Mouse (Mus musculus): ENCODE measurements around the gene Ttc38. TPM values are rescaled to one million over a fixed set of nuclear protein-coding genes. Genes with fewer than 3 reads are reported as not detected.

Gene Ttc38
- polyA plus RNA-seq, 1 experiment = 1.3 TPM

- TF ChIP-seq GATA1 (IDR thresholded peaks at IDR 0.05; ENCODE audit: low read length) = no peak
Observed at GRCm38 (mm10) chr15:85810806-85811521, 21.1 kb upstream of the Ttc38 start.

- TF ChIP-seq GATA1 (IDR thresholded peaks at IDR 0.05; ENCODE audit: low read length) = no peak
Observed at GRCm38 (mm10) chr15:85811535-85812277, 20.4 kb upstream of the Ttc38 start, which contains the start of gene Cdpf1. Cdpf1 (minus strand) TSS chr15:85811697.

GRCm38 (mm10) chr15:85813428-85813827 is 18.7 kb upstream of the Ttc38 start:
- no peak for TF ChIP-seq GATA1 (IDR thresholded peaks at IDR 0.05; ENCODE audit: low read length)

- TF ChIP-seq GATA1 (IDR thresholded peaks at IDR 0.05; ENCODE audit: low read length) = no peak
Observed at GRCm38 (mm10) chr15:85821203-85822010, 10.7 kb upstream of the Ttc38 start, which contains the start of gene Pkdrej. Pkdrej (minus strand) TSS chr15:85821734.

GRCm38 (mm10) chr15:85822011-85822359 is 10.1 kb upstream of the Ttc38 start:
- no peak for TF ChIP-seq GATA1 (IDR thresholded peaks at IDR 0.05; ENCODE audit: low read length)

GRCm38 (mm10) chr15:85826676-85827075 is 5.4 kb upstream of the Ttc38 start:
- TF ChIP-seq GATA1 (IDR thresholded peaks at IDR 0.05; ENCODE audit: low read length) = no peak

GRCm38 (mm10) chr15:85828071-85828470 is 4.0 kb upstream of the Ttc38 start:
- TF ChIP-seq GATA1 (IDR thresholded peaks at IDR 0.05; ENCODE audit: low read length) = no peak

GRCm38 (mm10) chr15:85829470-85829869 is 2.6 kb upstream of the Ttc38 start:
- TF ChIP-seq GATA1 (IDR thresholded peaks at IDR 0.05; ENCODE audit: low read length) = no peak

GRCm38 (mm10) chr15:85832599-85832998 is 493 bp downstream of the Ttc38 start:
- no peak for TF ChIP-seq GATA1 (IDR thresholded peaks at IDR 0.05; ENCODE audit: low read length)

- no peak for TF ChIP-seq GATA1 (IDR thresholded peaks at IDR 0.05; ENCODE audit: low read length)
Observed at GRCm38 (mm10) chr15:85835335-85835734, 3.2 kb downstream of the Ttc38 start.

- no peak for TF ChIP-seq GATA1 (IDR thresholded peaks at IDR 0.05; ENCODE audit: low read length)
Observed at GRCm38 (mm10) chr15:85836887-85837286, 4.8 kb downstream of the Ttc38 start.

GRCm38 (mm10) chr15:85840983-85841382 is 8.9 kb downstream of the Ttc38 start:
- no peak for TF ChIP-seq GATA1 (IDR thresholded peaks at IDR 0.05; ENCODE audit: low read length)

- TF ChIP-seq GATA1 (IDR thresholded peaks at IDR 0.05; ENCODE audit: low read length) = no peak
Observed at GRCm38 (mm10) chr15:85841796-85842360, 9.8 kb downstream of the Ttc38 start.

GRCm38 (mm10) chr15:85845071-85845470 is 13.0 kb downstream of the Ttc38 start:
- TF ChIP-seq GATA1 (IDR thresholded peaks at IDR 0.05; ENCODE audit: low read length) = no peak

- no peak for TF ChIP-seq GATA1 (IDR thresholded peaks at IDR 0.05; ENCODE audit: low read length)
Observed at GRCm38 (mm10) chr15:85851656-85852392, 19.7 kb downstream of the Ttc38 start.

Data from G1E-ER4 (cell line).